Mouse (Mus musculus): ENCODE measurements at regions not wholly inside any gene's neighbourhood (a gene's known extent, or its start where the extent isn't known, plus 50 kb on each side); places are given as distances from the start of the nearest gene placed in this dataset.

GRCm38 (mm10) chr9:11279409-11280127 lies 375.0 kb upstream of the Cntn5 start:
- H3K4me1 ChIP-seq (ENCODE audit: control insufficient read depth, insufficient read depth, low read length): no peaks in the 10 kb centered on the region
- H3K4me3 ChIP-seq (replicated peaks; ENCODE audit: control insufficient read depth, low read depth, low read length): no peak overlapping the region
- TF ChIP-seq CTCF (IDR thresholded peaks at IDR 0.05; ENCODE audit: control insufficient read depth, insufficient read depth, low read length): no peak
- no peak for TF ChIP-seq POLR2A (IDR thresholded peaks at IDR 0.05; ENCODE audit: borderline replicate concordance, control insufficient read depth, low read depth, low read length)
- WGBS: 71% methylated on average over 5 of the region's 5 CpGs
- H3K27ac ChIP-seq (ENCODE audit: control insufficient read depth, insufficient read depth, low read depth, low read length, poor library complexity): no peak overlapping the region

- TF ChIP-seq POLR2A (IDR thresholded peaks at IDR 0.05; ENCODE audit: borderline replicate concordance, control insufficient read depth, low read depth, low read length): peak; percentile 28; the same call in 1 of the 2 replicates
- no peak for TF ChIP-seq CTCF (IDR thresholded peaks at IDR 0.05; ENCODE audit: control insufficient read depth, insufficient read depth, low read length)
Measured at GRCm38 (mm10) chr9:11277810-11278209, 373.2 kb upstream of the Cntn5 start.

GRCm38 (mm10) chr9:11276966-11277365 lies 372.4 kb upstream of the Cntn5 start:
- TF ChIP-seq CTCF (IDR thresholded peaks at IDR 0.05; ENCODE audit: control insufficient read depth, insufficient read depth, low read length) (no peak), POLR2A (IDR thresholded peaks at IDR 0.05; ENCODE audit: borderline replicate concordance, control insufficient read depth, low read depth, low read length) (no peak)
- Histone ChIP-seq H3K27ac (ENCODE audit: control insufficient read depth, insufficient read depth, low read depth, low read length, poor library complexity) (no peak overlapping the region), H3K4me1 (ENCODE audit: control insufficient read depth, insufficient read depth, low read length) (no peaks in the 10 kb centered on the region), H3K4me3 (replicated peaks; ENCODE audit: control insufficient read depth, low read depth, low read length) (no peak overlapping the region)
- WGBS: 62% methylated on average over 4 of the region's 4 CpGs

More at GRCm38 (mm10) chr9:11277810-11278209, 373.2 kb upstream of the Cntn5 start:
- Histone ChIP-seq H3K4me3 (replicated peaks; ENCODE audit: control insufficient read depth, low read depth, low read length) (no peak overlapping the region), H3K27ac (ENCODE audit: control insufficient read depth, insufficient read depth, low read depth, low read length, poor library complexity) (no peak overlapping the region), H3K4me1 (ENCODE audit: control insufficient read depth, insufficient read depth, low read length) (no peaks in the 10 kb centered on the region)
- 88% methylated on average over 22 of the region's 22 CpGs for WGBS

GRCm38 (mm10) chr9:11256848-11257247 lies 352.3 kb upstream of the Cntn5 start:
- no peak overlapping the region for H3K4me3 ChIP-seq (replicated peaks; ENCODE audit: control insufficient read depth, low read depth, low read length)
- TF ChIP-seq CTCF (IDR thresholded peaks at IDR 0.05; ENCODE audit: control insufficient read depth, insufficient read depth, low read length): no peak
- TF ChIP-seq POLR2A (IDR thresholded peaks at IDR 0.05; ENCODE audit: borderline replicate concordance, control insufficient read depth, low read depth, low read length): no peak
- no peak overlapping the region for H3K27ac ChIP-seq (ENCODE audit: control insufficient read depth, insufficient read depth, low read depth, low read length, poor library complexity)
- H3K4me1 ChIP-seq (ENCODE audit: control insufficient read depth, insufficient read depth, low read length): no peaks in the 10 kb centered on the region
- 69% methylated on average over 1 of the region's 1 CpGs for WGBS

- 70% methylated on average over 6 of the region's 6 CpGs for WGBS
- no peak overlapping the region for H3K4me3 ChIP-seq (replicated peaks; ENCODE audit: control insufficient read depth, low read depth, low read length)
- TF ChIP-seq CTCF (IDR thresholded peaks at IDR 0.05; ENCODE audit: control insufficient read depth, insufficient read depth, low read length) (no peak), POLR2A (IDR thresholded peaks at IDR 0.05; ENCODE audit: borderline replicate concordance, control insufficient read depth, low read depth, low read length) (no peak)
- H3K27ac ChIP-seq (ENCODE audit: control insufficient read depth, insufficient read depth, low read depth, low read length, poor library complexity): no peak overlapping the region
- no peaks in the 10 kb centered on the region for H3K4me1 ChIP-seq (ENCODE audit: control insufficient read depth, insufficient read depth, low read length)
Measured at GRCm38 (mm10) chr9:11206829-11207228, 302.3 kb upstream of the Cntn5 start.

- Histone ChIP-seq H3K27ac (ENCODE audit: control insufficient read depth, insufficient read depth, low read depth, low read length, poor library complexity) (no peak overlapping the region), H3K4me3 (replicated peaks; ENCODE audit: control insufficient read depth, low read depth, low read length) (no peak overlapping the region), H3K4me1 (ENCODE audit: control insufficient read depth, insufficient read depth, low read length) (no peaks in the 10 kb centered on the region)
- TF ChIP-seq POLR2A (IDR thresholded peaks at IDR 0.05; ENCODE audit: borderline replicate concordance, control insufficient read depth, low read depth, low read length) (no peak), CTCF (IDR thresholded peaks at IDR 0.05; ENCODE audit: control insufficient read depth, insufficient read depth, low read length) (no peak)
Measured at GRCm38 (mm10) chr9:11206267-11206666, 301.7 kb upstream of the Cntn5 start.

GRCm38 (mm10) chr9:11192183-11192582 lies 287.6 kb upstream of the Cntn5 start:
- no peaks in the 10 kb centered on the region for H3K4me1 ChIP-seq (ENCODE audit: control insufficient read depth, insufficient read depth, low read length)
- H3K27ac ChIP-seq (ENCODE audit: control insufficient read depth, insufficient read depth, low read depth, low read length, poor library complexity): no peak overlapping the region
- no peak overlapping the region for H3K4me3 ChIP-seq (replicated peaks; ENCODE audit: control insufficient read depth, low read depth, low read length)
- WGBS: 66% methylated on average over 2 of the region's 2 CpGs
- no peak for TF ChIP-seq CTCF (IDR thresholded peaks at IDR 0.05; ENCODE audit: control insufficient read depth, insufficient read depth, low read length)
- TF ChIP-seq POLR2A (IDR thresholded peaks at IDR 0.05; ENCODE audit: borderline replicate concordance, control insufficient read depth, low read depth, low read length): no peak

GRCm38 (mm10) chr9:11145799-11146198 lies 241.2 kb upstream of the Cntn5 start:
- no peaks in the 10 kb centered on the region for H3K4me1 ChIP-seq (ENCODE audit: control insufficient read depth, insufficient read depth, low read length)
- no peak overlapping the region for H3K4me3 ChIP-seq (replicated peaks; ENCODE audit: control insufficient read depth, low read depth, low read length)
- no peak overlapping the region for H3K27ac ChIP-seq (ENCODE audit: control insufficient read depth, insufficient read depth, low read depth, low read length, poor library complexity)
- TF ChIP-seq CTCF (IDR thresholded peaks at IDR 0.05; ENCODE audit: control insufficient read depth, insufficient read depth, low read length) (no peak), POLR2A (IDR thresholded peaks at IDR 0.05; ENCODE audit: borderline replicate concordance, control insufficient read depth, low read depth, low read length) (no peak)
- WGBS: 90% methylated on average over 1 of the region's 1 CpGs
